Mouse (Mus musculus) T-helper 1 cell (primary cell): ENCODE measurements around the gene Glmp.
"Not testable (repeated sequence)": the region's sequence is repeated elsewhere in the genome, so short reads cannot be mapped to it uniquely, and the experiment has no call there.

Experiments used
- in situ Hi-C: fragments of 300-600 bp; cut with MboI, MseI; formaldehyde crosslinking; loops from one replicate; pipeline ENCODE4 v1.15.1; 2025; ENCODE audit warnings: high pct_unique_total_duplicates

The Glmp gene

GRCm38 (mm10) chr3:88376644-88377043, 51.8 kb downstream of the Glmp start:
- in situ Hi-C loops: not testable (repeated sequence)

GRCm38 (mm10) chr3:88378599-88378998, 53.8 kb downstream of the Glmp start, which contains the start of gene Bglap2:
Gene Bglap2 (minus strand): TSS chr3:88378699.
- in situ Hi-C loops: not testable (repeated sequence)
